Comparison of ENCODE assay signal across 8 mouse cellular contexts in genomic region chr17:35914975-35915374, GRCm38 (mm10). TPM values are rescaled to one million over a fixed set of nuclear protein-coding genes. Genes with fewer than 3 reads are reported as not detected.
A peak's percentile ranks its signal among the peaks of the same experiment; 100 is the strongest.
DNase-seq lines count a peak whose midpoint lies in the region; ATAC-seq and TF ChIP-seq lines count a peak whose summit lies in the region.

No protein-coding gene starts in this region.

- no peak overlapping the region for H3K9ac ChIP-seq in forebrain, embryonic 15.5 days (replicated peaks)
- no peak overlapping the region; the same call in 1 of the 2 replicates for H3K9ac ChIP-seq in liver, embryonic 15.5 days

- H3K36me3 ChIP-seq in forebrain, embryonic 15.5 days, result peaks cover 7% of the 10 kb centered on the region; the same call in 1 of the 2 replicates
- H3K36me3 ChIP-seq in liver, embryonic 15.5 days (replicated peaks), result peaks cover 46% of the 10 kb centered on the region

- H3K27ac ChIP-seq in gastrocnemius, adult 2 months, result no peak overlapping the region
- no peak overlapping the region for H3K27ac ChIP-seq in forebrain, embryonic 15.5 days (replicated peaks)
- H3K27ac ChIP-seq in liver, embryonic 15.5 days (replicated peaks), result 0 out of 2 replicates have a peak overlapping the region, but pooled peaks have one; percentile 96

- H3K4me1 ChIP-seq in forebrain, embryonic 15.5 days, result peaks cover 24% of the 10 kb centered on the region
- peaks cover 60% of the 10 kb centered on the region for H3K4me1 ChIP-seq in liver, embryonic 15.5 days (replicated peaks)

- TF ChIP-seq CTCF in gastrocnemius, adult 2 months (IDR thresholded peaks at IDR 0.05), result no peak

- H3K4me2 ChIP-seq in forebrain, embryonic 15.5 days (replicated peaks), result peak overlapping the region; percentile 66
- H3K4me2 ChIP-seq in liver, embryonic 15.5 days, result peak overlapping the region; percentile 82

- ATAC-seq in forebrain, embryonic 15.5 days (replicated peaks), result no peak
- ATAC-seq in liver, embryonic 15.5 days (ENCODE audit: insufficient read depth), result no peak

- DNase-seq in gastrocnemius, adult 2 months, result no peak
- no peak for DNase-seq in gastrocnemius, postnatal 14 days
- peak; percentile 51 for DNase-seq in 416B (ENCODE audit: low read depth)
- no peak for DNase-seq in thymus, postnatal 10 days (ENCODE audit: low spot score in 2 of 2)
- no peak for DNase-seq in layer of hippocampus, adult 9-10 months (ENCODE audit: low spot score)
- no peak for DNase-seq in urinary bladder, postnatal 4 days (ENCODE audit: low spot score in 2 of 2)

- intact Hi-C loops in gastrocnemius, adult 2 months (cut with DNase I), result no loop called here
- intact Hi-C loops in gastrocnemius, postnatal 14 days (cut with DNase I; ENCODE audit: low total_unique reads), result no loop called here

- H3K9me3 ChIP-seq in forebrain, embryonic 15.5 days, result no peaks in the 10 kb centered on the region
- H3K9me3 ChIP-seq in liver, embryonic 15.5 days (replicated peaks), result no peaks in the 10 kb centered on the region

- no peaks in the 10 kb centered on the region for H3K27me3 ChIP-seq in forebrain, embryonic 15.5 days
- no peaks in the 10 kb centered on the region for H3K27me3 ChIP-seq in liver, embryonic 15.5 days

- 87% methylated on average over 6 of the region's 6 CpGs for WGBS in forebrain, embryonic 15.5 days
- 52% methylated on average over 6 of the region's 6 CpGs for WGBS in liver, embryonic 15.5 days (ENCODE audit: insufficient replicate concordance)

- peak overlapping the region; percentile 77 for H3K4me3 ChIP-seq in gastrocnemius, adult 2 months
- H3K4me3 ChIP-seq in forebrain, embryonic 15.5 days, result peak overlapping the region; percentile 77; the same call in 1 of the 2 replicates
- H3K4me3 ChIP-seq in liver, embryonic 15.5 days (replicated peaks), result peak overlapping the region; percentile 77

RNA-seq across cellular contexts. Expression of gene Mrps18b, which starts 1.2 kb away (rescaled TPM):
- 10 to 100 TPM; 58.6 to 65.4 TPM for total RNA-seq in gastrocnemius, adult 2 months (2021)
- 10 to 100 TPM; 51.6 to 51.9 TPM for total RNA-seq in gastrocnemius, postnatal 14 days (2021)
- polyA plus RNA-seq in forebrain, embryonic 15.5 days (2015; fragmentation: Nextera tagmentation; extraction: Ambion mirVana), result 53.1 and 54.1 TPM in 2 replicates
- 68.7 and 71.1 TPM in 2 replicates for polyA plus RNA-seq in liver, embryonic 15.5 days (2015; fragmentation: Nextera tagmentation; extraction: Ambion mirVana)

RNA-seq across cellular contexts. Expression of gene Ppp1r10, which starts 1.3 kb away (rescaled TPM):
- total RNA-seq in gastrocnemius, adult 2 months (2021), result 10 to 100 TPM; 15.6 to 34.8 TPM
- 10 to 100 TPM; 26.0 to 28.3 TPM for total RNA-seq in gastrocnemius, postnatal 14 days (2021)
- polyA plus RNA-seq in forebrain, embryonic 15.5 days (2015; fragmentation: Nextera tagmentation; extraction: Ambion mirVana), result 51.5 and 53.9 TPM in 2 replicates
- 20.9 and 22.3 TPM in 2 replicates for polyA plus RNA-seq in liver, embryonic 15.5 days (2015; fragmentation: Nextera tagmentation; extraction: Ambion mirVana)

RNA-seq across cellular contexts. Expression of gene Atat1, which starts 5.1 kb away (rescaled TPM):
- 1 to 10 TPM; 2.8 to 4.2 TPM for total RNA-seq in gastrocnemius, adult 2 months (2021)
- total RNA-seq in gastrocnemius, postnatal 14 days (2021), result 1 to 10 TPM; 3.5 to 4.3 TPM
- 421 and 435 TPM in 2 replicates for polyA plus RNA-seq in forebrain, embryonic 15.5 days (2015; fragmentation: Nextera tagmentation; extraction: Ambion mirVana)
- 7.3 and 8.0 TPM in 2 replicates for polyA plus RNA-seq in liver, embryonic 15.5 days (2015; fragmentation: Nextera tagmentation; extraction: Ambion mirVana)

RNA-seq across cellular contexts. Expression of gene 2310061I04Rik, which starts 17.7 kb away (rescaled TPM):
- total RNA-seq in gastrocnemius, adult 2 months (2021), result 10 to 100 TPM; 73.0 to 78.4 TPM
- 10 to 100 TPM; 55.3 to 65.1 TPM for total RNA-seq in gastrocnemius, postnatal 14 days (2021)
- polyA plus RNA-seq in forebrain, embryonic 15.5 days (2015; fragmentation: Nextera tagmentation; extraction: Ambion mirVana), result 37.9 and 41.5 TPM in 2 replicates
- polyA plus RNA-seq in liver, embryonic 15.5 days (2015; fragmentation: Nextera tagmentation; extraction: Ambion mirVana), result 8.5 and 9.7 TPM in 2 replicates

RNA-seq across cellular contexts. Expression of gene Dhx16, which starts 35.4 kb away (rescaled TPM):
- 10 to 100 TPM; 13.2 to 16.2 TPM for total RNA-seq in gastrocnemius, adult 2 months (2021)
- 10 to 100 TPM; 10.5 to 11.9 TPM for total RNA-seq in gastrocnemius, postnatal 14 days (2021)
- polyA plus RNA-seq in forebrain, embryonic 15.5 days (2015; fragmentation: Nextera tagmentation; extraction: Ambion mirVana), result 36.3 and 38.0 TPM in 2 replicates
- 31.1 and 37.0 TPM in 2 replicates for polyA plus RNA-seq in liver, embryonic 15.5 days (2015; fragmentation: Nextera tagmentation; extraction: Ambion mirVana)
